Mouse (Mus musculus) cerebellum, adult (tissue): ENCODE data around the gene E130218I03Rik.

Source experiments
- ATAC-seq: cut with Nextera tagmentation; 2 replicates; pipeline ENCODE4 v1.9.2; 2017; ENCODE audit warnings: mild to moderate bottlenecking, moderate library complexity, mixed read lengths; ENCODE audit not compliant: insufficient number of reproducible peaks, low FRiP score, low TSS enrichment

Gene E130218I03Rik

GRCm38 (mm10) chr4:134284942-134285341 lies 41.5 kb downstream of the E130218I03Rik start:
- no peak for ATAC-seq

GRCm38 (mm10) chr4:134286226-134287167 lies 43.0 kb downstream of the E130218I03Rik start:
- peak; percentile 60; the same call in 1 of the 2 replicates for ATAC-seq

- ATAC-seq = peak; percentile 88
Observed at GRCm38 (mm10) chr4:134287168-134287564, 43.7 kb downstream of the E130218I03Rik start.

- peak; percentile 65 for ATAC-seq
Observed at GRCm38 (mm10) chr4:134287575-134288025, 44.1 kb downstream of the E130218I03Rik start, which contains the start of gene Pdik1l. Gene Pdik1l (minus strand): TSS chr4:134287895.

- no peak for ATAC-seq
Observed at GRCm38 (mm10) chr4:134288397-134289256, 45.2 kb downstream of the E130218I03Rik start.

GRCm38 (mm10) chr4:134292067-134292466 lies 48.6 kb downstream of the E130218I03Rik start:
- ATAC-seq = no peak

- no peak for ATAC-seq
Observed at GRCm38 (mm10) chr4:134293061-134293691, 49.7 kb downstream of the E130218I03Rik start.

GRCm38 (mm10) chr4:134293692-134294163 lies 50.3 kb downstream of the E130218I03Rik start:
- no peak for ATAC-seq
